Mouse (Mus musculus) kidney, embryonic 16.5 days (tissue): Measurements from ENCODE around the gene C1qtnf7. TPM values are rescaled to one million over a fixed set of nuclear protein-coding genes. Genes with fewer than 3 reads are reported as not detected.

ENCODE experiments used
- ATAC-seq: fragments of 200-750 bp; cut with Nextera tagmentation; 2 replicates; pipeline ENCODE4 v1.8.0; 2017; ENCODE audit warnings: moderate TSS enrichment; ENCODE audit not compliant: low FRiP score, low TSS enrichment
- H3K27ac ChIP-seq: fragments of 300-500 bp; sonication (generic); 2 replicates; pipeline ENCODE4 v1.5.1; 2014; ENCODE audit warnings: low read length
- H3K27me3 ChIP-seq: fragments of 300-500 bp; sonication (generic); 2 replicates; pipeline ENCODE4 v1.6.1; 2014; ENCODE audit warnings: low read length, control low read depth, mixed read lengths; ENCODE audit not compliant: insufficient read depth
- H3K36me3 ChIP-seq: fragments of 300-500 bp; sonication (generic); 2 replicates; pipeline ENCODE4 v1.6.1; 2014; ENCODE audit warnings: low read length, control low read depth, mixed read lengths; ENCODE audit not compliant: insufficient read depth
- H3K4me1 ChIP-seq: fragments of 300-500 bp; sonication (generic); 2 replicates; pipeline ENCODE4 v1.6.1; 2014; ENCODE audit warnings: low read length, control low read depth, mixed read lengths; ENCODE audit not compliant: insufficient read depth
- H3K4me2 ChIP-seq: fragments of 300-500 bp; sonication (generic); replicated peaks from 2 replicates; pipeline ENCODE4 v1.6.1; 2014; ENCODE audit warnings: low read depth, low read length
- H3K4me3 ChIP-seq: fragments of 300-500 bp; sonication (generic); 2 replicates; pipeline ENCODE4 v1.5.1; 2014; ENCODE audit warnings: mild to moderate bottlenecking, low read length
- H3K9ac ChIP-seq: fragments of 300-500 bp; sonication (generic); replicated peaks from 2 replicates; pipeline ENCODE4 v1.6.1; 2014; ENCODE audit warnings: low read length
- H3K9me3 ChIP-seq: fragments of 300-500 bp; sonication (generic); 2 replicates; pipeline ENCODE4 v1.6.1; 2016; ENCODE audit warnings: low read length, control low read depth
- WGBS: fragments of 180-500 bp; shearing (Covaris S2); extraction: QIAGEN DNeasy Blood & Tissue Kit; methylation state at CpG from one replicate; pipeline ENCODE4 v1.1.7; 2014; 5-methylcytosine and 5-hydroxymethylcytosine counted together
- polyA plus RNA-seq: library from polyadenylated mRNA; unstranded; fragments of >200 nt; fragmentation: Nextera tagmentation; extraction: Ambion mirVana; gene quantifications from 2 replicates; pipeline ENCODE4 v1.2.1, GENCODE M21; 2015

C1qtnf7 gene
- polyA plus RNA-seq, result 5.4 and 8.5 TPM in 2 replicates

DNA sequence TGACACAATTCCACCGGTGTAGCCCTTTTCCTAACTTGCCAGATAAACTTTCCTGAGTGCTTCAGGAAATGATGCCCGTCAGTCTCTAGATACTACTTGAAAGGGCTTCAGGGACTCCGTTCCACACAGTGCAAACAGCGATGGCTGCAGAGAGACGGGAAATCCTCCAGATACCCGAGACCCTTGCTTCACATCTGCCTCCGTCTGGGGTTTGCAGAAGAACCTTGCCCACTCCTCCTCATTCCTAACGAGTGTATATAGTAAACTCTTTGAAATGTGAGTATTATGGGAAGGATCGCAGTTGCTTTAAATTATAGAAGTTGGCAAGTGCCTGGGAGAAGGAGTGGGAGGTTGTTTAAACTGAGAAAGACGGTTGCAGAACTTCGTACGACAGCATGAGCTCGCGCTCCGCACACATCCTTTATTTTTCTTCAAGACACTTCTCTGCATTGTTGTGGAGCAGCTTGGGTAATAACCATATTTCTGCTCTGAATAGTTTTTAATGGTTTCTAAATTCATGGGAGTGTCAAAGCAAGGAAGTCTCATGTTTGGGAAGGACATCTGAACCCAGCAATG, at the start of gene C1qtnf7:
TSS of gene C1qtnf7 (plus strand) at position 138 of the 576 bp plus-strand sequence.
- Histone ChIP-seq H3K4me3 (peak within 1 kb of the TSS; percentile 30), H3K27ac (no peak within 1 kb of the TSS), H3K9me3 (no peaks in the 10 kb centered on the region), H3K4me2 (peak within 1 kb of the TSS; percentile 49), H3K9ac (no peak within 1 kb of the TSS), H3K4me1 (peaks cover 18% of the 10 kb centered on the region), H3K36me3 (no peaks in the 10 kb centered on the region), H3K27me3 (no peaks in the 10 kb centered on the region)
- peak; percentile 89 for ATAC-seq
- 5% methylated on average over 15 of the region's 15 CpGs for WGBS

- Histone ChIP-seq H3K4me2 (no peak overlapping the region), H3K4me3 (no peak overlapping the region), H3K36me3 (no peaks in the 10 kb centered on the region), H3K4me1 (peaks cover 12% of the 10 kb centered on the region; the same call in 1 of the 2 replicates), H3K9ac (no peak overlapping the region), H3K27ac (no peak overlapping the region), H3K9me3 (no peaks in the 10 kb centered on the region), H3K27me3 (no peaks in the 10 kb centered on the region)
- ATAC-seq, result no peak
- WGBS, result 91% methylated on average over 2 of the region's 2 CpGs
Measured at GRCm38 (mm10) chr5:43466762-43467161, 48.6 kb upstream of the C1qtnf7 start.

DNA sequence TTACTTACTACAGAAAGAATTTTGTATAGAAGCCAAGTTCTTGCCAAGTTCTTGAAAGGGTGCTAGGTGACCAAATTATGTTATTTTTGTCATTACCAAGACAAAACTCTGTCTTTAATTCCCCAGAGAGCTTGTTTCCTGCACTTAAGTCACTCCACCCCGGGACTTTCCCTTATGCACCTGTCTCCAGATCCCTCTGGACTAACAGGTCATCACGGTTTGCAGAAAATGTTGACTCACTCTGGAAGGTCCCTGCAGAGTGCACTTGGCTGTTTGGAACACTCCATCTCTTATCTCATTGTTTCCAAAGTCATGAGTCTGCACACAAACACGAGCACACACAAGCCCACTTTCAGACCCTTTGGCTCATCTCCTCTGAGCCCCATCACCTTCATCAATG, 48.1 kb upstream of the C1qtnf7 start:
- no peaks in the 10 kb centered on the region for H3K9me3 ChIP-seq
- H3K4me1 ChIP-seq, result peaks cover 12% of the 10 kb centered on the region; the same call in 1 of the 2 replicates
- 68% methylated on average over 3 of the region's 3 CpGs for WGBS
- no peak overlapping the region for H3K9ac ChIP-seq
- no peak overlapping the region for H3K4me3 ChIP-seq
- H3K27me3 ChIP-seq, result no peaks in the 10 kb centered on the region
- no peak overlapping the region for H3K27ac ChIP-seq
- H3K36me3 ChIP-seq, result no peaks in the 10 kb centered on the region
- no peak overlapping the region for H3K4me2 ChIP-seq
- ATAC-seq, result no peak

- 20% methylated on average over 10 of the region's 10 CpGs for WGBS
- no peaks in the 10 kb centered on the region for H3K36me3 ChIP-seq
- no peak overlapping the region for H3K9ac ChIP-seq
- H3K4me1 ChIP-seq, result peaks cover 12% of the 10 kb centered on the region; the same call in 1 of the 2 replicates
- no peaks in the 10 kb centered on the region for H3K9me3 ChIP-seq
- H3K27me3 ChIP-seq, result no peaks in the 10 kb centered on the region
- 0 out of 2 replicates have a peak overlapping the region, but pooled peaks have one; percentile 10 for H3K27ac ChIP-seq
- H3K4me2 ChIP-seq, result no peak overlapping the region
- ATAC-seq, result no peak; the same call in 1 of the 2 replicates
- H3K4me3 ChIP-seq, result no peak overlapping the region
Measured at GRCm38 (mm10) chr5:43468937-43469336, 46.4 kb upstream of the C1qtnf7 start.

- WGBS, result 70% methylated on average over 5 of the region's 5 CpGs
- Histone ChIP-seq H3K4me2 (no peak overlapping the region), H3K36me3 (no peaks in the 10 kb centered on the region), H3K27ac (no peak overlapping the region), H3K4me1 (no peaks in the 10 kb centered on the region), H3K9ac (no peak overlapping the region), H3K4me3 (no peak overlapping the region), H3K27me3 (no peaks in the 10 kb centered on the region), H3K9me3 (no peaks in the 10 kb centered on the region)
- no peak for ATAC-seq
Measured at GRCm38 (mm10) chr5:43477953-43478352, 37.4 kb upstream of the C1qtnf7 start.

DNA sequence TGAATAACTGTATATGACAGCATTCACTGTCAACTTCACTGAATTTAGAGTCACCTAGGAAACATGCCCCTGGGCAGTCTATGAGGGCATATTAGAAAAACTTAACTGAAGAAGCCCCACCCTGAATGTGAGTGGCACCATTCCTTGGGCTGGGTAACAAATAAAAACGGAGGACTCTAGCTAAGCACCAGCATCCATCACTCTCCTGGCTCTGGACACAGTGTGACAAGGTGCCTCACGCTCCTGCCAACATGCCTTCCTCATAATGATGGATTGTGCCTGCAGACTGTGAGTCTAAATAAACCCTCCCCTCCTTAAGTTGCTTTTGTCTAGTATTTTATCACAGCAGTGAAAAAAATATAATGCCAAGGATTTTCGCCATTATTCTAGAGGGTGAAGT, 35.3 kb upstream of the C1qtnf7 start:
- Histone ChIP-seq H3K4me2 (no peak overlapping the region), H3K4me1 (no peaks in the 10 kb centered on the region), H3K9me3 (no peaks in the 10 kb centered on the region), H3K9ac (no peak overlapping the region), H3K36me3 (no peaks in the 10 kb centered on the region), H3K27me3 (no peaks in the 10 kb centered on the region), H3K4me3 (no peak overlapping the region), H3K27ac (no peak overlapping the region)
- no peak for ATAC-seq
- 42% methylated on average over 3 of the region's 3 CpGs for whole genome bisulfite sequencing

GRCm38 (mm10) chr5:43480786-43481185, 34.6 kb upstream of the C1qtnf7 start:
- no peak for ATAC-seq
- Histone ChIP-seq H3K4me1 (no peaks in the 10 kb centered on the region), H3K4me2 (no peak overlapping the region), H3K9me3 (no peaks in the 10 kb centered on the region), H3K4me3 (no peak overlapping the region), H3K27ac (no peak overlapping the region), H3K27me3 (no peaks in the 10 kb centered on the region), H3K9ac (no peak overlapping the region), H3K36me3 (no peaks in the 10 kb centered on the region)
- WGBS, result 40% methylated on average over 2 of the region's 2 CpGs

DNA sequence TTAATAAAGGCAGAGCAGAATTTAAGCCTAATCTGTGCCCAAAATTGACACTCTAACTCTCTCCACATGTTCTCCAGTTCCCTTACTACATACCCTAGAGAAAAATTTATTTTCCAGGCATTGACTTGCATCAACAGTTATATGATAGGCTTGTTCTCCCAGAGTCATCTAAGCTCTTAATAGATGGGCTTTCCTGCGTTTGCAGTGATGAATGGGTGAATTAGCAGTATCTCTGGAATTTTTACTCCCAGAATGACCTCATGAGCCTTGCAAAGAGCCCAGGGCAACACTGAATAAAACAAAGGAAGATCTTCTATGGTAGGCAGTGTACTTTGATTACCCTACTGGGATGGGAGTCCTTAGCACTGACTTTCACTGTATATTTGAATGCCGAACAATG, 33.5 kb upstream of the C1qtnf7 start:
- ATAC-seq, result no peak
- Histone ChIP-seq H3K4me2 (no peak overlapping the region), H3K9ac (no peak overlapping the region), H3K4me1 (no peaks in the 10 kb centered on the region), H3K4me3 (no peak overlapping the region), H3K27ac (no peak overlapping the region), H3K9me3 (no peaks in the 10 kb centered on the region), H3K27me3 (no peaks in the 10 kb centered on the region), H3K36me3 (no peaks in the 10 kb centered on the region)
- 27% methylated on average over 2 of the region's 2 CpGs for WGBS

- H3K4me3 ChIP-seq, result no peak overlapping the region
- H3K27me3 ChIP-seq, result no peaks in the 10 kb centered on the region
- H3K9me3 ChIP-seq, result no peaks in the 10 kb centered on the region
- no peaks in the 10 kb centered on the region for H3K4me1 ChIP-seq
- no peak for ATAC-seq
- WGBS, result 94% methylated on average over 1 of the region's 1 CpGs
- H3K9ac ChIP-seq, result no peak overlapping the region
- H3K27ac ChIP-seq, result no peak overlapping the region
- H3K4me2 ChIP-seq, result no peak overlapping the region
- H3K36me3 ChIP-seq, result no peaks in the 10 kb centered on the region
Measured at GRCm38 (mm10) chr5:43501887-43502286, 13.5 kb upstream of the C1qtnf7 start.

GRCm38 (mm10) chr5:43504243-43504786, 11.0 kb upstream of the C1qtnf7 start:
- WGBS, result 69% methylated on average over 2 of the region's 2 CpGs
- H3K36me3 ChIP-seq, result no peaks in the 10 kb centered on the region
- no peaks in the 10 kb centered on the region for H3K9me3 ChIP-seq
- no peak overlapping the region for H3K4me3 ChIP-seq
- H3K9ac ChIP-seq, result no peak overlapping the region
- no peak for ATAC-seq
- no peak overlapping the region for H3K4me2 ChIP-seq
- H3K27me3 ChIP-seq, result no peaks in the 10 kb centered on the region
- no peak overlapping the region for H3K27ac ChIP-seq
- H3K4me1 ChIP-seq, result no peaks in the 10 kb centered on the region
